Mouse (Mus musculus): Measurements from ENCODE around the gene Cltb.
"Not testable (repeated sequence)": the region's sequence is repeated elsewhere in the genome, so short reads cannot be mapped to it uniquely, and the experiment has no call there.

Cltb gene

GRCm38 (mm10) chr13:54610972-54611754 is at the start of gene Cltb:
Gene Cltb, minus strand, starts transcription at chr13:54611344.
- DNase-seq (ENCODE audit: low spot score): peak; percentile 74

- DNase-seq (ENCODE audit: low spot score): no peak
These were observed 49.7 kb upstream of the Cltb start for GRCm38 (mm10) chr13:54660877-54661276.

- DNase-seq (ENCODE audit: low spot score): no peak
These were observed 39.3 kb upstream of the Cltb start for GRCm38 (mm10) chr13:54650461-54650860.

GRCm38 (mm10) chr13:54635011-54635410 is 23.9 kb upstream of the Cltb start:
- DNase-seq (ENCODE audit: low spot score): no peak

- DNase-seq (ENCODE audit: low spot score): no peak
These were observed 21.7 kb upstream of the Cltb start for GRCm38 (mm10) chr13:54632731-54633277.

- no peak for DNase-seq (ENCODE audit: low spot score)
These were observed 18.0 kb upstream of the Cltb start for GRCm38 (mm10) chr13:54629128-54629527.

GRCm38 (mm10) chr13:54621960-54622521 is 10.9 kb upstream of the Cltb start:
- DNase-seq (ENCODE audit: low spot score): no peak

GRCm38 (mm10) chr13:54621155-54621932 is 10.2 kb upstream of the Cltb start, which contains the start of gene Faf2:
Gene Faf2, plus strand, starts transcription at chr13:54621784.
- DNase-seq (ENCODE audit: low spot score): peak; percentile 98

GRCm38 (mm10) chr13:54616998-54617397 is 5.9 kb upstream of the Cltb start:
- DNase-seq (ENCODE audit: low spot score): no peak

GRCm38 (mm10) chr13:54616307-54616706 is 5.2 kb upstream of the Cltb start:
- no peak for DNase-seq (ENCODE audit: low spot score)

GRCm38 (mm10) chr13:54613141-54613540 is 2.0 kb upstream of the Cltb start:
- not testable (repeated sequence) for DNase-seq (ENCODE audit: low spot score)

GRCm38 (mm10) chr13:54610613-54610971 is 552 bp downstream of the Cltb start:
- DNase-seq (ENCODE audit: low spot score): no peak

- DNase-seq (ENCODE audit: low spot score): no peak
These were observed 1.8 kb downstream of the Cltb start for GRCm38 (mm10) chr13:54609301-54609700.

- no peak for DNase-seq (ENCODE audit: low spot score)
These were observed 2.5 kb downstream of the Cltb start for GRCm38 (mm10) chr13:54608666-54609065.

- no peak for DNase-seq (ENCODE audit: low spot score)
These were observed 3.1 kb downstream of the Cltb start for GRCm38 (mm10) chr13:54608002-54608401.

GRCm38 (mm10) chr13:54607204-54607603 is 3.9 kb downstream of the Cltb start:
- DNase-seq (ENCODE audit: low spot score): no peak

- no peak for DNase-seq (ENCODE audit: low spot score)
These were observed 5.7 kb downstream of the Cltb start for GRCm38 (mm10) chr13:54605426-54605825.

- DNase-seq (ENCODE audit: low spot score): no peak
These were observed 6.9 kb downstream of the Cltb start for GRCm38 (mm10) chr13:54604221-54604620.

- DNase-seq (ENCODE audit: low spot score): no peak
These were observed 7.6 kb downstream of the Cltb start for GRCm38 (mm10) chr13:54603501-54603900.

GRCm38 (mm10) chr13:54602639-54603111 is 8.5 kb downstream of the Cltb start:
- no peak for DNase-seq (ENCODE audit: low spot score)

- DNase-seq (ENCODE audit: low spot score): no peak
These were observed 12.5 kb downstream of the Cltb start for GRCm38 (mm10) chr13:54598622-54599143.

- no peak for DNase-seq (ENCODE audit: low spot score)
These were observed 14.3 kb downstream of the Cltb start for GRCm38 (mm10) chr13:54596870-54597269.
